Mouse (Mus musculus): ENCODE results near the gene Nt5c3b. TPM values are rescaled to one million over a fixed set of nuclear protein-coding genes. Genes with fewer than 3 reads are reported as not detected.
A peak's percentile ranks its signal among the peaks of the same experiment; 100 is the strongest.

Gene Nt5c3b
- polyA plus RNA-seq, 1 experiment, result 83.4 TPM

DNA sequence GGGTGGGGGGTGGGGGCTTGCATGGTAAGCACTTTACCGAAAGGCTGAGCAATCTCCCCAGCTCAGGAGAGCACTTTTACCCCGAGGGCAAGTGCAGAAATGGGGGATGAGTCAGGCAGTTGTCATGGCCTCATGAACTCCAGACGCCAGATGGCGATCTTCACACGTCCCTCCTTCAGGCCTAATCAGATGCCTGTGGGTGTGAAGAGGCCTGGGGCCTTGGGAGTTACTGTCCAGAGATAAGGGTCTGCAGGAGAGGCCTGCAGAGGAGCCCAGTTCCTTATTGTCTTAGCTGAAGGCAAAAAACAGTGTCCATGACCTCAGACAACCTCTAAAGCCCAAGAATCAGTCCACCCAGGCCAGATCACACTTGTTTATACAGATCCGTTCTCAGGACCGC, 15.8 kb downstream of the Nt5c3b start:
- Histone ChIP-seq H3K27me3 (ENCODE audit: control insufficient read depth, insufficient read depth, insufficient read length) (no peaks in the 10 kb centered on the region), H3K79me2 (ENCODE audit: control insufficient read depth, insufficient read depth) (peaks cover 3% of the 10 kb centered on the region), H3ac (ENCODE audit: control insufficient read depth, insufficient read length, low read depth) (no peak overlapping the region), H3K36me3 (ENCODE audit: control insufficient read depth, insufficient read depth) (peaks cover 62% of the 10 kb centered on the region), H3K79me3 (ENCODE audit: low read depth) (no peaks in the 10 kb centered on the region), H3K4me3 (ENCODE audit: insufficient read depth, poor library complexity, severe bottlenecking) (no peak overlapping the region)
- TF ChIP-seq CTCF (IDR thresholded peaks at IDR 0.05; ENCODE audit: control insufficient read depth, insufficient read depth, insufficient read length), result peak; percentile 84
- no peak for TF ChIP-seq CEBPB (IDR thresholded peaks at IDR 0.05; ENCODE audit: low read depth)
- TF ChIP-seq USF1 (IDR thresholded peaks at IDR 0.05; ENCODE audit: low read depth), result no peak
- peak; percentile 27 for TF ChIP-seq FOSL1 (IDR thresholded peaks at IDR 0.05; ENCODE audit: insufficient read depth, low read length, poor library complexity, severe bottlenecking)
- no peak for TF ChIP-seq MYOD1 (IDR thresholded peaks at IDR 0.05; ENCODE audit: control insufficient read depth, insufficient read length, low read depth)

DNA sequence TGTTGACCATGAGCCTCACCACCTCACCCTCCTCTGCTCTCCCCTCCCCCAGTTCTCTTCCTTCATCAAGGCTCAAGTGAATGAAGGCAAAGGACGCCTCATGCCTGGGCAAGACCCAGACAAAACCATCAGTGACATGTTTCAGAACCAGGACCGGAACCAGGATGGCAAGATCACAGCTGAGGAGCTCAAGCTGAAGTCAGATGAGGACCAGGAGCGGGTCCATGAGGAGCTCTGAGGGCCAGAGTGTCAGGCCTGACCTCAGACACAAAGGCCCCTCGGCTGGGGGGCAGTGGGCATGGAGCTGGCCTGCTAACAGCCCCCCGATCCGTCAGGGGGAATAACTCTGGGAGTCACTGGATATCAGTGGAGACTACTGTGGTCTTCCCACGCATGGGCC, 17.8 kb downstream of the Nt5c3b start:
- Histone ChIP-seq H3ac (ENCODE audit: control insufficient read depth, insufficient read length, low read depth) (no peak overlapping the region), H3K79me2 (ENCODE audit: control insufficient read depth, insufficient read depth) (peaks cover 23% of the 10 kb centered on the region), H3K36me3 (ENCODE audit: control insufficient read depth, insufficient read depth) (peaks cover 74% of the 10 kb centered on the region), H3K4me3 (ENCODE audit: insufficient read depth, poor library complexity, severe bottlenecking) (no peak overlapping the region), H3K27me3 (ENCODE audit: control insufficient read depth, insufficient read depth, insufficient read length) (no peaks in the 10 kb centered on the region), H3K79me3 (ENCODE audit: low read depth) (peaks cover 12% of the 10 kb centered on the region)
- no peak for TF ChIP-seq MYOD1 (IDR thresholded peaks at IDR 0.05; ENCODE audit: control insufficient read depth, insufficient read length, low read depth)
- TF ChIP-seq CEBPB (IDR thresholded peaks at IDR 0.05; ENCODE audit: low read depth), result no peak
- TF ChIP-seq CTCF (IDR thresholded peaks at IDR 0.05; ENCODE audit: control insufficient read depth, insufficient read depth, insufficient read length), result no peak
- TF ChIP-seq MYOG (IDR thresholded peaks at IDR 0.05; ENCODE audit: control insufficient read depth, extremely low read depth, insufficient read length), result no peak
- TF ChIP-seq MAX (IDR thresholded peaks at IDR 0.05), result no peak
- TF ChIP-seq USF1 (IDR thresholded peaks at IDR 0.05; ENCODE audit: low read depth), result no peak
- no peak for TF ChIP-seq FOSL1 (IDR thresholded peaks at IDR 0.05; ENCODE audit: insufficient read depth, low read length, poor library complexity, severe bottlenecking)

DNA sequence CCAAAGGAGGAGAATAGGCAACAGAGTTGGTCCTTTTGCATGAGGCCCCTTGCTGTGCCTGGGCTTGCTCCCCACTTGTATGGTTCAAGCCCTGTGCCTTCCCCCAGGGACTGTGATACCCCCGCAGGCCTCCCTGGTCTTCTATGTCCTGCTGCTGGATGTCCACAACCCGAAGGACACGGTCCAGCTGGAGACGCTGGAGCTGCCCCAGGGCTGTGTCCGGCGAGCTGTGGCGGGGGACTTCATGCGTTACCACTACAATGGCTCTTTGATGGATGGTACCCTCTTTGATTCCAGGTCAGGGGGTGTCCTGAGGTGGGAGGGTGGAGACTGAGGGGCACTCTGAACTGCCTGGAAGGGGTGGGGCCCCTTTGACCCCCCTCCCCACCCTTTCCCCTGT, 20.1 kb downstream of the Nt5c3b start:
- Histone ChIP-seq H3K79me3 (ENCODE audit: low read depth) (peaks cover 34% of the 10 kb centered on the region), H3K36me3 (ENCODE audit: control insufficient read depth, insufficient read depth) (peaks cover 83% of the 10 kb centered on the region), H3K4me3 (ENCODE audit: insufficient read depth, poor library complexity, severe bottlenecking) (no peak overlapping the region), H3ac (ENCODE audit: control insufficient read depth, insufficient read length, low read depth) (no peak overlapping the region), H3K79me2 (ENCODE audit: control insufficient read depth, insufficient read depth) (peaks cover 46% of the 10 kb centered on the region), H3K27me3 (ENCODE audit: control insufficient read depth, insufficient read depth, insufficient read length) (no peaks in the 10 kb centered on the region)
- TF ChIP-seq MYOG (IDR thresholded peaks at IDR 0.05; ENCODE audit: control insufficient read depth, extremely low read depth, insufficient read length) (no peak), MYOD1 (IDR thresholded peaks at IDR 0.05; ENCODE audit: control insufficient read depth, insufficient read length, low read depth) (no peak), USF1 (IDR thresholded peaks at IDR 0.05; ENCODE audit: low read depth) (no peak), FOSL1 (IDR thresholded peaks at IDR 0.05; ENCODE audit: insufficient read depth, low read length, poor library complexity, severe bottlenecking) (no peak), MAX (IDR thresholded peaks at IDR 0.05) (no peak), CTCF (IDR thresholded peaks at IDR 0.05; ENCODE audit: control insufficient read depth, insufficient read depth, insufficient read length) (no peak), CEBPB (IDR thresholded peaks at IDR 0.05; ENCODE audit: low read depth) (no peak)

DNA sequence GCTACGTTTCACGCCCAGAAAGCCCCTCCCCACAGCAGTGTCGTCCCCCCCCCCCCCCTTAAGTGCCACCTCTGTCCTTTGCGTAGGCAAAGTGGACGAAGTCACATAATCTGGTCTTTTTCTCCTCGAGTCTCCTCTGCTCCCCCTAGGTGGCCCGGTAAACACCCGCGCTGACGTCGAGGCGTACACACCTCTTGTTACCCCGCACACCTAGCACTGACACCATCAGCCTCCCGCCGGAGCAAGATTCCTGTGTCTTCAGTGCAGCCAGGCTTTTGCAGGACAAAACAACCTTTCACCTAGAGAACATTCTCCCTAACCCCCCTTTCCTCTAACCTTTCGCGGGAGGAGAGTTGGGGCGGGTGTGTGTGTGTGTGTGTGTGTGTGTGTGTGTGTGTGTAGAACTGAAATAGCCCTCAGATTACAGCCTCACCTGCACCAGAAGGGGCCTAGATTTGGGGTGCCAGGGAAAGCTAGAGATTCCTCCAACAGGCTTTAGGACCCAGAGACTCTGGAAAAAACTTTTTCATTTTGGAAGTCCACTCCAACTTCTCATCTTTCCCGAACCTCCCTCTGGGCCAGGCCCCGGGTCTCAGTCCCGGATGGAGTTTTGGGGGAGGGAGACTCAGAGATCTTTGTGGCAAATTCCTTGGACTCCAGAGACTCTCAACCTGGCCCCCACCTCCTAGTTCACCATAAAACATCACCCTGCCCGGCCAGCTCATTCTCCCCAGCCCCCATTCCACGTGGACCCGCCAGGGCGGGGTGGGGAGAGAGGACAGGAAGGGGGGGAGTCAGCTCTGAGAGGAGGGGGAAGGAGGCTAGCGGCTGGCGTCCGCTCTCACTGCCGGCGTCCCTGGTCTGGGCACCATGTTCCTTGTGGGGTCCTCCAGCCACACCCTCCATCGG, 26.4 kb downstream of the Nt5c3b start, which contains the start of gene Fkbp10:
Gene Fkbp10 (plus strand): TSS at position 784 of the 909 bp plus-strand sequence.
- peak; percentile 94 for TF ChIP-seq MAX (IDR thresholded peaks at IDR 0.05)
- TF ChIP-seq FOSL1 (IDR thresholded peaks at IDR 0.05; ENCODE audit: insufficient read depth, low read length, poor library complexity, severe bottlenecking), result no peak
- Histone ChIP-seq H3K36me3 (ENCODE audit: control insufficient read depth, insufficient read depth) (peaks cover 46% of the 10 kb centered on the region), H3ac (ENCODE audit: control insufficient read depth, insufficient read length, low read depth) (peak within 1 kb of the TSS; percentile 94), H3K4me3 (ENCODE audit: insufficient read depth, poor library complexity, severe bottlenecking) (peak within 1 kb of the TSS; percentile 88), H3K79me2 (ENCODE audit: control insufficient read depth, insufficient read depth) (peaks cover 88% of the 10 kb centered on the region), H3K79me3 (ENCODE audit: low read depth) (peaks cover 63% of the 10 kb centered on the region), H3K27me3 (ENCODE audit: control insufficient read depth, insufficient read depth, insufficient read length) (no peaks in the 10 kb centered on the region)

DNA sequence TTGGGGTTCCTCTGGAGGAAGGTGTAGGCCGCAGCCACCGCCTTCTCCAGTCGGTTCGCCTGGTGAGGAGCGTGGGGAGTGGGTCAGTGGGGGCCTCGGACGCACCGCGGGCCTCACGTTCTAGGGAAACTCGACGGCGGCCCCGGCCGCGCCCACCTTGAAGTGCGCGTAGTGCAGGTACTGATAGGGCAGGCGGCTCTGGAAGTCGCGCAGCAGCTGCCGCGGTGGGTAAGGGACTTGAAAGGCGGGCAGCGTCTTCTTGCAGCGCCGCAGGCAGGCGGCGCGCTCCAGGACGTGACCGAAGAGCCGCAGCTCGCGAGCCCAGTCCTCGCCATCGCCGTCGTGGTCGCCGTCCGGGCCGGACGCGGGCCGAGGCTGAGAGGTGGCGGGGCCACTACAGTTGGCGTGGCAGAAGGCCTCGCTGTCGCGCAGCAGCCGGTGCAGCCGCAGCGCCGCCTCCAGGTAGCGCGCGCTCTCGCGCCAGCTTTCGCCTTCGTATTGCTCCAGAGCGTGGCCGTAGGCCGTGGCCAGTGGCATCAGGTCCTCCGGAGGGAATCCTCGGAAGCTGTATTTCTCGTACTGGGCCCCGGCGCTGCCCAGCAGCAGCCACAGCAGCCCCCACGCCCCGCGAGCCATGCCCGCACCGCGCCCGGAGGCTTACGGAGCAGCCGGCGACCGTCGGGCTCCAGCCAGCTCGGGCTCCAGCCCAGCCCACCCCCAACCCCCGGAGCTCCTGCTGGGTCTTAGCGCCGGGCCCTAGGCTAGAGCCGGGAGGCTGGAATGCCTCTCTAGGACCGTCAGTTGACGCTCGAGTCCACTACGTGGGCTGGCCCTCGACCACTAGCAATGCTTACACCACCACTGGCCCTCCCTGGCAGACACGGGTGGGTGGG, 27.3 kb downstream of the Nt5c3b start, which contains the start of gene P3h4:
Gene P3h4 (minus strand): TSS at position 816 of the 893 bp plus-strand sequence.
- peaks cover 86% of the 10 kb centered on the region for H3K79me2 ChIP-seq (ENCODE audit: control insufficient read depth, insufficient read depth)
- H3K36me3 ChIP-seq (ENCODE audit: control insufficient read depth, insufficient read depth), result peaks cover 48% of the 10 kb centered on the region
- no peaks in the 10 kb centered on the region for H3K27me3 ChIP-seq (ENCODE audit: control insufficient read depth, insufficient read depth, insufficient read length)
- peak within 1 kb of the TSS; percentile 94 for H3ac ChIP-seq (ENCODE audit: control insufficient read depth, insufficient read length, low read depth)
- TF ChIP-seq FOSL1 (IDR thresholded peaks at IDR 0.05; ENCODE audit: insufficient read depth, low read length, poor library complexity, severe bottlenecking) (no peak), CTCF (IDR thresholded peaks at IDR 0.05; ENCODE audit: control insufficient read depth, insufficient read depth, insufficient read length) (peak; percentile 98), MAX (IDR thresholded peaks at IDR 0.05) (peak; percentile 91), MYOD1 (IDR thresholded peaks at IDR 0.05; ENCODE audit: control insufficient read depth, insufficient read length, low read depth) (no peak)
- peak within 1 kb of the TSS; percentile 88 for H3K4me3 ChIP-seq (ENCODE audit: insufficient read depth, poor library complexity, severe bottlenecking)
- H3K79me3 ChIP-seq (ENCODE audit: low read depth), result peaks cover 59% of the 10 kb centered on the region
